Mouse (Mus musculus): Measurements from ENCODE around the gene Gm49393. TPM values are rescaled to one million over a fixed set of nuclear protein-coding genes. Genes with fewer than 3 reads are reported as not detected.

Gm49393 gene
- polyA plus RNA-seq, 1 experiment from 2014 or later, result not detected

DNA sequence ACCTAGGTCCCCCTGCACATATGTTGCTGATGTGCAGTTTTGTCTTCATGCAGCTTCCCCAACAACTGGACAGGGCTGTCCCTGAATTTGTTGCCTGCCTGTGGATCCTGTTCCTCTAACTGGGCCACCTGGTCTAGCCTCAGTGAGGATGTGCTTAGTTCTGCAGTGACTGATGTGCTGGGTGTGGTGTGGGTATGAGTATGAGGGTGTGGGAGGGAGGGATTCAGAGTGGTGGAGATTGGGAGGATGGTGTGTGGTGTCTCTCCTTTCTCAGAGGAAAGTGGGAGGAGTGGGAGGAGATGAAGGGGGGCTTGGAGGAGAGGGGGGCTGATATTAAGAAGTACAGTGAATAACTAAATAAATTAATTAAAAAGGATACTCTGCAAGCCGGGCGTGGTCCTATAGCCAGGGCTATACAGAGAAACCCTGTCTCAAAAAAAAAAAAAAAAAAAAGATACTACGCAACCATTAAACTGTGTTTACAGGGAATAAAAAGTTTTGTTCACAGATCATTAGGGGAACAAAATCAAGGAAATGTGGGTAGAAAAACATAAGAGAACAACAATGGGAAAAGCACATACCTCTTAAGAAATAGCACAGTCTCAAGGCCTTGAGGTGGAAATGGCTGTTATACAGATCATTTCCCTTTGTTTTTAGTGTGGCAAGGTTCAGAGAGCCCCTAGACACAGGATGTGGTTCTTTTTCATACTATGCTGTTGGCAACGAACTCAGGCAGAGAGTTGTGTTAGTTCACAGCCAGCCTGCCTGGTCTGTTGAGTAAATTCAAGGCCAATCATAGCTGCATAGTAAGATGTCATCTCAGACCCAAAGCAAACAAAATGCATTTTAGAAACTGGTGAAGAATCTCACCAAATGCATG is 86.9 kb downstream of the Gm49393 start:
- Histone ChIP-seq H3K4me2 (replicated peaks) (no peak overlapping the region), H3K4me1 (replicated peaks) (no peaks in the 10 kb centered on the region), H3K9ac (no peak overlapping the region), H3K9me3 (no peaks in the 10 kb centered on the region), H3K27me3 (replicated peaks) (no peaks in the 10 kb centered on the region), H3K4me3 (replicated peaks) (no peak overlapping the region), H3K36me3 (no peaks in the 10 kb centered on the region), H3K27ac (no peak overlapping the region)
- WGBS, result 80% methylated on average over 4 of the region's 4 CpGs
- ATAC-seq, result 0 out of 2 replicates have a peak, but pooled peaks have one; percentile 17

DNA sequence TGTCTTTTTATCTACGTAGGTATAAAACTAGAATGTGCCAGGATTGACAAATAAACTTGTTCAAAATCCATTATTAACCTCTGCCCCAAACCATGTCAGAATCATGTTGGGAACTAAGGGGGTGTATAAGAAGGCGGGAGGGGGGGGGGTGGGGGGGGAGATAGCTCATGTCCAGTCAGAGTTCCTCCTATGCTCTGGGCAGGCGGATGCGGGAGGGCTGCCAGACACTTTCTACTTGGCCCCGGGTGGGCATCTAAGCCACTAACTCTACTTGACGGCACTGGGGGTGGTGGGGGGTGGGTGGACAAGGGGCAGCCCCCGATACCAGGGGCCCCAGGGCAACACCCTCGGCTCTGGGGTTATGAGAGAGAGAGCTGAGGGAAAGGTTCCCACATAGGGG is 92.2 kb downstream of the Gm49393 start:
- Histone ChIP-seq H3K9ac (no peak overlapping the region), H3K9me3 (no peaks in the 10 kb centered on the region), H3K36me3 (no peaks in the 10 kb centered on the region), H3K4me1 (replicated peaks) (no peaks in the 10 kb centered on the region), H3K27me3 (replicated peaks) (no peaks in the 10 kb centered on the region), H3K4me3 (replicated peaks) (no peak overlapping the region), H3K4me2 (replicated peaks) (no peak overlapping the region), H3K27ac (no peak overlapping the region)
- no peak for ATAC-seq
- 75% methylated on average over 8 of the region's 8 CpGs for WGBS

DNA sequence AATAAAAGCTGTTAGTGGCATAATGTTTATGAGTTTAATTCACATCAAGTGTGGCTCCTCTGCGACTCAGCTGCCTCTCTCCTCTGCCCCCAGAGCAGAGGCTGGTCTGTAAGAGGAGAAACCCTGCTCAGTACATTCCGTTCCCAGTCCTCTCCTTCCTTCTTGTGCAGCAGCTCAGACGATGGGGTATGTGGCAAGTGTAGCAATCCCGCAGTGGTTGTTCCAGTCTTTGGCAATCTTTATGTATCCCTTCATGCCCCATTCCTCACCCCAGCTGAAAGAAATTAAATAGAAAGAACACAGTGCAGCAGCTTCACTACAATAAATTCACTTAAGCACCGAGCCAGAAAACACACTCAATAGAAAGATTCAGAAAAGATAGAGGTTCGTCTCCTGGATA is 92.7 kb downstream of the Gm49393 start:
- 78% methylated on average over 6 of the region's 6 CpGs for WGBS
- H3K4me3 ChIP-seq (replicated peaks), result no peak overlapping the region
- H3K9ac ChIP-seq, result no peak overlapping the region
- no peaks in the 10 kb centered on the region for H3K9me3 ChIP-seq
- H3K4me1 ChIP-seq (replicated peaks), result no peaks in the 10 kb centered on the region
- H3K4me2 ChIP-seq (replicated peaks), result no peak overlapping the region
- no peaks in the 10 kb centered on the region for H3K27me3 ChIP-seq (replicated peaks)
- H3K36me3 ChIP-seq, result no peaks in the 10 kb centered on the region
- no peak for ATAC-seq
- no peak overlapping the region for H3K27ac ChIP-seq

DNA sequence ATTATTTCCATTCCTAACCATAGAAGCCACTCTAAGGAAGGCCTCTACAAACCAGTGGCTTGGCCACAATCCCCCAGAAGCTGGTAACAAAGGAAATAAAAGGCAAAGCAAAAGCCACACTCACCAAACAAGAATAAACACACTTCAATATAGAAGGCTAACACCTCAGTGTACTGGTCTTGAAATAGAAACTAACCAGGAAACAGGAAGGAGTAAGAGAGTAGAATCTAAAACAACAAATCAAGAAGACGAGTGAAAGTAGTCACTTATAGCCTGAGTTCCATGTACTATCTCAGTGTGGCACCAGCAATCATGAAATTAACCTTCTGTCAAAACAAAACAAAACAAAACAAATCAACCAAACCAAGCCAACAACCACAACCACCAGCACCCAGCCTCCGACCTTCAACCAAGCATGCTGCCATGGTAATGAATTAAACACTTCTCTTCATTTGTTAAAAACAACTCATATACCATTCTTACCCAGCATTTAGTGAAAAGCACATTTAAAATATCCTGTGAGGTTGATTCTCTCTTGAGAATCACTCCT is 96.0 kb downstream of the Gm49393 start:
- no peak overlapping the region for H3K4me2 ChIP-seq (replicated peaks)

DNA sequence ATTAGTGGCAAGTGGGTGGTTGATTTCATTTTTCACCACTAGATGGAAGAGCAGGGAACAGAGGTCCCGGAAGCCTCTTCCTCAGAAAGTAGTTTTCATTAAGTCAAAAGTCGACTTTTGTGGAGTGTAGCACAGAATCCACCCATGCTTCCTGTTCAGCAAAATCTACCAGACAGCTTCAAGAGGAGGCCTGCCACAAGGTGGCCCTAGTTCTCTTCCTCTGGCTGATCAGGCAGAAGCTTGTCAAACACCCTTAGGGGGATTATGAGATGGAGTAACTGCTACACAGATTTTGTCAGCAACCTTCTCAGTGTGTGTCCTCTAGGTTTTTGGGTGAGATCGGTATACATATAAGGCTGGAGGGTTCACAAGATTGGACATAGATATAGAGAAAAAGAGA is 109.3 kb downstream of the Gm49393 start:
- Histone ChIP-seq H3K36me3 (no peaks in the 10 kb centered on the region), H3K4me1 (replicated peaks) (no peaks in the 10 kb centered on the region), H3K27ac (no peak overlapping the region), H3K4me3 (replicated peaks) (no peak overlapping the region), H3K9me3 (no peaks in the 10 kb centered on the region), H3K9ac (no peak overlapping the region), H3K27me3 (replicated peaks) (no peaks in the 10 kb centered on the region), H3K4me2 (replicated peaks) (no peak overlapping the region)
- no peak for ATAC-seq
- WGBS, result 61% methylated on average over 3 of the region's 3 CpGs

More for the DNA sequence above, 96.0 kb downstream of the Gm49393 start:
- no peak for ATAC-seq
- no peak overlapping the region for H3K9ac ChIP-seq
- H3K36me3 ChIP-seq, result no peaks in the 10 kb centered on the region
- no peak overlapping the region for H3K4me3 ChIP-seq (replicated peaks)
- no peaks in the 10 kb centered on the region for H3K27me3 ChIP-seq (replicated peaks)
- 67% methylated on average over 2 of the region's 2 CpGs for WGBS
- no peaks in the 10 kb centered on the region for H3K9me3 ChIP-seq
- H3K27ac ChIP-seq, result no peak overlapping the region
- H3K4me1 ChIP-seq (replicated peaks), result no peaks in the 10 kb centered on the region

DNA sequence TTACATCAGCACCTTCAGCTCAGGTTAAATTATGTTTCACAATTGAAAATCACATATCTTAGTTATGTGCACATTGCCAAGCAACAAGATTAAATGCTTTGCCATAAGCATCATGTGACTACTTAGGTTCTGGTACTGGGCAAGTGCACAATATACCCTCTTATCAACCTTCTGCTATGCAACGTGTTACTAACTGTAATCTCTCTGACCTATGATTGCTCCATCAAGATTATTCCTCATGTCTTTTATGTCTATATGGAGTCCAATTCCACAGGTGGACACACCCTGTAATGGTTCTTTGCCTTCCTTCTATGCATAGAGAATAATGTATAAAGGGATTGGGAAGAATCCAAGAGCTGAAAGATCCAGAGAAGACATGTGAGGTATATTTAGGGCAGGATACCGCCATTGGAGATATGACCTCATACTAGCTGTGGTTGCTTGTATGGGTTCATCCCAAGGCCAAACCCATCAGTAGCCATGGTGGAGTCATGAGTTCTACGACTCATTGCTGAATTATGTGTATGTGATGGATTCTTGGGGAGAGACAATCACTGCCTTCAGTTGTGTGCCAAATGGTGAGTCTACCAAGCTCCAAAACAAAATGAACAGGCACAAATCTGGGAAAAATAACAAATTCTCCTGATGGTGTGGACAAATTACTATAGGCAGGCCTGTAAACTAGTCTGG is 114.8 kb downstream of the Gm49393 start:
- H3K4me3 ChIP-seq (replicated peaks), result no peak overlapping the region
- 65% methylated on average over 3 of the region's 3 CpGs for WGBS
- no peak for ATAC-seq
- no peak overlapping the region for H3K9ac ChIP-seq
- H3K9me3 ChIP-seq, result no peaks in the 10 kb centered on the region
- H3K4me1 ChIP-seq (replicated peaks), result no peaks in the 10 kb centered on the region
- no peak overlapping the region for H3K4me2 ChIP-seq (replicated peaks)
- no peak overlapping the region for H3K27ac ChIP-seq
- no peaks in the 10 kb centered on the region for H3K27me3 ChIP-seq (replicated peaks)
- no peaks in the 10 kb centered on the region for H3K36me3 ChIP-seq

DNA sequence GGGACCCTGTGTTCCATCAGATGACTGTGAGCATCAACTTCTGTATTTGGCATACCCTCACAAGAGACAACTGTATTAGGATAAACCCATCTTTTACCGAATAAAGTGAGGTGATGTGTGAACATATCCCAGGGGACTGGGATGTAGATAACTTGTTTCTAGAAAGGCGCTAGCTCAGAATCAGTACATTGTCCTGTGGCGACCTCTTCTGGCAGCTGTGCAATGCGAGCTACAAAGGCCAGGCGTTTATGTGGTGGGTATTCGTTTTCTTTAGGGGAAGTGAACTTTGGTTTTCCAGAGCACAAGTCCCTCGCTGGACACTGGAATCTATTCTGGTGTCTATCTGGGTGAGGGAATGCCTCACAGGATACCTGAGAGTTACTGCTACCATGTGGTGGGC is 115.9 kb downstream of the Gm49393 start:
- Histone ChIP-seq H3K36me3 (no peaks in the 10 kb centered on the region), H3K9ac (no peak overlapping the region), H3K27ac (no peak overlapping the region), H3K4me1 (replicated peaks) (no peaks in the 10 kb centered on the region), H3K4me3 (replicated peaks) (no peak overlapping the region), H3K27me3 (replicated peaks) (no peaks in the 10 kb centered on the region), H3K9me3 (no peaks in the 10 kb centered on the region), H3K4me2 (replicated peaks) (no peak overlapping the region)
- ATAC-seq, result 0 out of 2 replicates have a peak, but pooled peaks have one; percentile 55
- 12% methylated on average over 7 of the region's 7 CpGs for WGBS

DNA sequence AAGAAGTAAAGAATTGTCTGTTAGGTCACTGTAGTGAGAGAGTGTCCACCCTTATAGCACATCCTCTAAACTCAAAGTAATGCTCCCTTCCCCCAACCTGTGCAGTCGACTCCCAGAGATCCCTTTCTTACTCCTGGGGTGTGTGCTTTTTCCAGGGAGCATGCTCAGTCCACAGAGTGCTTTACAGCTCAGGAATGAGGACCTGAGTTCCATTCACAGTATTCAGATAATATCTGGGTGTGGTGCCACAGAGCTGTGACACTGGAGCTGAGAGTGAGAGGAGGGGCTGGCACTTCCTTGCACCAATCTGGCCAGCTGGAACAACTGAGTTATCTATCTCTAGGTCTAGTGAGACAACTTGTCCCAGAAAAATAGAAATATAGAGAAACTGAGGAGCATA is 121.7 kb downstream of the Gm49393 start:
- WGBS, result 46% methylated on average over 1 of the region's 1 CpGs
- no peaks in the 10 kb centered on the region for H3K36me3 ChIP-seq
- no peak overlapping the region for H3K9ac ChIP-seq
- no peak overlapping the region for H3K4me2 ChIP-seq (replicated peaks)
- no peak overlapping the region for H3K27ac ChIP-seq
- H3K4me3 ChIP-seq (replicated peaks), result no peak overlapping the region
- no peaks in the 10 kb centered on the region for H3K4me1 ChIP-seq (replicated peaks)
- peak; percentile 64 for ATAC-seq
- no peaks in the 10 kb centered on the region for H3K27me3 ChIP-seq (replicated peaks)
- H3K9me3 ChIP-seq, result no peaks in the 10 kb centered on the region

DNA sequence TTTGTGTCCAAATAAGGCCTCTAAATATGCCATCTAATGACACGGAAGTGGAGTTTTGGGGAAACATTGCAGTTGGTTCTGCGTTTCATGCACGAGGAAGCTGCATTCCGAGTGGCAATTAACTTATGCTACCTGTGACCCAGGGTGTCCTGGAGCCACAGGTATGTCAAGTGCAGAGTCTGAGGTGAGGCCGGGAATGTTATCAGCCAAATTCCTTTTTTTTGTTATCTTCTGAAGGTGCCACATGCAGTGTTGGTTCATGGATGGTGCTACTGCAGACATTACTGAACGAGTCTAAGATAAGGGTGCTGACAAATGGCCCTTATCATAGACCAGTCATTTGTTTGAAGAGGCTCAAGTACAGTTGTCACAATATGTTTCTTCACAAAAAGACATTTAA is 122.6 kb downstream of the Gm49393 start:
- WGBS, result 65% methylated on average over 6 of the region's 6 CpGs
- Histone ChIP-seq H3K27me3 (replicated peaks) (no peaks in the 10 kb centered on the region), H3K4me2 (replicated peaks) (no peak overlapping the region), H3K36me3 (no peaks in the 10 kb centered on the region), H3K27ac (no peak overlapping the region), H3K9me3 (no peaks in the 10 kb centered on the region), H3K9ac (no peak overlapping the region), H3K4me1 (replicated peaks) (no peaks in the 10 kb centered on the region), H3K4me3 (replicated peaks) (no peak overlapping the region)
- peak; percentile 31; the same call in 1 of the 2 replicates for ATAC-seq

DNA sequence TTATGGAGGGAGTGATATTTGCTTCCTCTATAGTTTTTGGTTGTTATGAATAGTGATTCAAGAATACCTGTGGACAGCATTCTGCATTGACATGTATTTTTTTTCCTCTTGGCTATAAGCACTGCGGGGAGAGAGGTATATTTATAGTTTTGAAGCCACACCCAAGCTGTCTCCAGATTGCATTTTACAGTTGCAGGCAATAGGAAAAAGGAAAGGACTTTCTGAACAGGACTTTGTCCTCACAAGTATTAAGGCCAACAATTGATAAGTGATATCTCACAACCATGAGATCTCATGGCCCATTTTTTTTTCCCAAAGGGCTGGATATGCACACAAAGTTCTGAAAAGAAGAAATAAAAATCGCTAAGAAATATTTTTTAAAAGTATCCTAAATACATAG is 125.7 kb downstream of the Gm49393 start:
- no peaks in the 10 kb centered on the region for H3K9me3 ChIP-seq
- H3K4me2 ChIP-seq (replicated peaks), result no peak overlapping the region
- no peak overlapping the region for H3K9ac ChIP-seq
- peak; percentile 86 for ATAC-seq
- H3K27ac ChIP-seq, result no peak overlapping the region
- no peak overlapping the region for H3K4me3 ChIP-seq (replicated peaks)
- H3K27me3 ChIP-seq (replicated peaks), result no peaks in the 10 kb centered on the region
- no peaks in the 10 kb centered on the region for H3K4me1 ChIP-seq (replicated peaks)
- no peaks in the 10 kb centered on the region for H3K36me3 ChIP-seq
- WGBS, result 54% methylated on average over 2 of the region's 2 CpGs
